Mouse (Mus musculus) layer of hippocampus, adult 11-12 months (tissue): ENCODE results near the gene Eif2a.

ENCODE experiments used
- DNase-seq: peaks from one replicate; pipeline ENCODE4 v3.0.0; 2022; ENCODE audit warnings: low spot score

Eif2a gene

GRCm38 (mm10) chr3:58525652-58526407, at the start of gene Eif2a, which contains the start of gene Serp1:
Eif2a (plus strand) TSS chr3:58525821.
Serp1 (minus strand) TSS chr3:58525892.
- DNase-seq = peak; percentile 98

- DNase-seq = no peak
These were observed 46.7 kb upstream of the Eif2a start for GRCm38 (mm10) chr3:58478755-58479455.

GRCm38 (mm10) chr3:58485883-58486282, 39.7 kb upstream of the Eif2a start:
- no peak for DNase-seq

GRCm38 (mm10) chr3:58487121-58487520, 38.5 kb upstream of the Eif2a start:
- DNase-seq = no peak

GRCm38 (mm10) chr3:58487999-58488775, 37.4 kb upstream of the Eif2a start:
- no peak for DNase-seq

GRCm38 (mm10) chr3:58490787-58491186, 34.8 kb upstream of the Eif2a start:
- peak; percentile 56 for DNase-seq

- DNase-seq = peak; percentile 27
These were observed 32.0 kb upstream of the Eif2a start for GRCm38 (mm10) chr3:58493621-58494020.

GRCm38 (mm10) chr3:58501961-58502360, 23.7 kb upstream of the Eif2a start:
- DNase-seq = no peak

- DNase-seq = no peak
These were observed 21.8 kb upstream of the Eif2a start for GRCm38 (mm10) chr3:58503720-58504333.

- no peak for DNase-seq
These were observed 20.9 kb upstream of the Eif2a start for GRCm38 (mm10) chr3:58504676-58505075.

- no peak for DNase-seq
These were observed 17.4 kb upstream of the Eif2a start for GRCm38 (mm10) chr3:58508020-58508750.

- DNase-seq = no peak
These were observed 14.0 kb upstream of the Eif2a start for GRCm38 (mm10) chr3:58511581-58511980.

GRCm38 (mm10) chr3:58512740-58513139, 12.9 kb upstream of the Eif2a start:
- DNase-seq = no peak

- no peak for DNase-seq
These were observed 12.1 kb upstream of the Eif2a start for GRCm38 (mm10) chr3:58513483-58513882.

GRCm38 (mm10) chr3:58515947-58516601, 9.5 kb upstream of the Eif2a start:
- no peak for DNase-seq

GRCm38 (mm10) chr3:58516602-58516976, 9.0 kb upstream of the Eif2a start:
- DNase-seq = no peak

GRCm38 (mm10) chr3:58517258-58517657, 8.4 kb upstream of the Eif2a start:
- no peak for DNase-seq

GRCm38 (mm10) chr3:58517800-58518199, 7.8 kb upstream of the Eif2a start:
- DNase-seq = no peak

- DNase-seq = no peak
These were observed 6.7 kb upstream of the Eif2a start for GRCm38 (mm10) chr3:58518962-58519361.

GRCm38 (mm10) chr3:58519536-58519935, 6.1 kb upstream of the Eif2a start:
- DNase-seq = no peak

- DNase-seq = no peak
These were observed 5.3 kb upstream of the Eif2a start for GRCm38 (mm10) chr3:58520286-58520685.
